Mouse (Mus musculus): Measurements from ENCODE around the gene Spats2l. TPM values are rescaled to one million over a fixed set of nuclear protein-coding genes. Genes with fewer than 3 reads are reported as not detected.

Gene Spats2l
- total and polyA plus RNA-seq, 3 experiments, result 5.1 to 7.2 (median 6.1) TPM

GRCm38 (mm10) chr1:57901494-57901893 lies 127.5 kb downstream of the Spats2l start:
- no peak overlapping the region for H3K27ac ChIP-seq
- no peaks in the 10 kb centered on the region for H3K27me3 ChIP-seq (ENCODE audit: control insufficient read depth, insufficient read depth, low read length)
- H3K4me3 ChIP-seq, result no peak overlapping the region
- peaks cover 1% of the 10 kb centered on the region; the same call in 1 of the 2 replicates for H3K4me1 ChIP-seq (ENCODE audit: control insufficient read depth, insufficient read depth, low read length)
- H3K79me2 ChIP-seq (replicated peaks; ENCODE audit: control insufficient read depth, insufficient read depth, low read length), result no peaks in the 10 kb centered on the region
- no peak for TF ChIP-seq POLR2A (IDR thresholded peaks at IDR 0.05; ENCODE audit: insufficient read depth, low read depth, low read length)
- TF ChIP-seq CTCF (IDR thresholded peaks at IDR 0.05), result no peak
- no peak for TF ChIP-seq EP300 (IDR thresholded peaks at IDR 0.05; ENCODE audit: insufficient read depth, low read depth, low read length)
- no peak for DNase-seq
- no peak overlapping the region for H3K9ac ChIP-seq (ENCODE audit: low read depth, low read length)
- WGBS, result 91% methylated on average over 3 of the region's 3 CpGs
- no peaks in the 10 kb centered on the region; the same call in 1 of the 2 replicates for H3K36me3 ChIP-seq (ENCODE audit: control insufficient read depth, insufficient read depth, low read length)
- intact Hi-C loops (cut with DNase I), result no loop called here

DNA sequence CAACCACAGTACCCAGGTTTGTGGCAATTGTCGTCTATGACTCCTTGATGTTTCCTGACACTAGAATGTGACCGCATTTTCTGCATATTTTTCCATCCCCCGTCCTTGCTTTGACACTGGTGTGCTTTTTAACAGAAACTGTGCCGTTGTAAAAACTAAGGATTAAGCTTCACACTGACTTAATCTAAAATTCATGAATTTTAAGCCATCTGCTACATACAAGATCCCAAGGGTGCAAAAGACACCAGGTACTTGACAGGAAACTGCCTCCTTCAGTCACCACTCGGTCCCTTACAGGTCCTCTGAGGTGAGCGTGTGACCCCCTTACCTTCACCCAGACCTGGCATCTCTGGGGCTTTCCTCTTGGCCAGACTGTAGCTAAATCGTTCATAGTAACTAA lies 129.8 kb downstream of the Spats2l start:
- Histone ChIP-seq H3K27ac (no peak overlapping the region), H3K36me3 (ENCODE audit: control insufficient read depth, insufficient read depth, low read length) (no peaks in the 10 kb centered on the region; the same call in 1 of the 2 replicates), H3K4me3 (no peak overlapping the region), H3K79me2 (replicated peaks; ENCODE audit: control insufficient read depth, insufficient read depth, low read length) (no peaks in the 10 kb centered on the region), H3K27me3 (ENCODE audit: control insufficient read depth, insufficient read depth, low read length) (no peaks in the 10 kb centered on the region), H3K9ac (ENCODE audit: low read depth, low read length) (no peak overlapping the region), H3K4me1 (ENCODE audit: control insufficient read depth, insufficient read depth, low read length) (peaks cover 1% of the 10 kb centered on the region; the same call in 1 of the 2 replicates)
- 86% methylated on average over 7 of the region's 7 CpGs for WGBS
- no peak for TF ChIP-seq POLR2A (IDR thresholded peaks at IDR 0.05; ENCODE audit: insufficient read depth, low read depth, low read length)
- TF ChIP-seq EP300 (IDR thresholded peaks at IDR 0.05; ENCODE audit: insufficient read depth, low read depth, low read length), result no peak
- TF ChIP-seq CTCF (IDR thresholded peaks at IDR 0.05), result no peak
- no peak for DNase-seq
- intact Hi-C loops (cut with DNase I), result no loop called here

DNA sequence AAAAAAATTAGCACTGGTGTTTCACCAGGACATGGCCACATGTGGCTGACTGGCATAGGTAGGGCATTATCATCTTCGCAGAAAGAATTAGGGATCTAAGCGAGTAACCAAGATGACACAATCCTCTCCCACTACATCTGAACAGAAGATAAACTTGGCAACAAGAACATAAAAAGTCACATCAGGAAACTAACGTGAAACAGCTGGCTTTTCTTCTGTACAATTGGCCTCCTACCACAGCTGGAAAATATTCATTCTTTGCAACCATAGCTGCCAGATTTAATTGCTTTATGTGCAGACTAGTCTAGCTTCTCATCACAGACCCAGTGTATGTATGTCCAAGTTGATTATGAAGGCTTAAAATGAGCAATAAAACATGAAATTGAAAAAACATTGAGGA lies 131.9 kb downstream of the Spats2l start:
- intact Hi-C loops (cut with DNase I), result no loop called here
- Histone ChIP-seq H3K36me3 (ENCODE audit: control insufficient read depth, insufficient read depth, low read length) (no peaks in the 10 kb centered on the region; the same call in 1 of the 2 replicates), H3K79me2 (replicated peaks; ENCODE audit: control insufficient read depth, insufficient read depth, low read length) (no peaks in the 10 kb centered on the region), H3K27me3 (ENCODE audit: control insufficient read depth, insufficient read depth, low read length) (no peaks in the 10 kb centered on the region), H3K9ac (ENCODE audit: low read depth, low read length) (no peak overlapping the region), H3K27ac (no peak overlapping the region), H3K4me3 (no peak overlapping the region), H3K4me1 (ENCODE audit: control insufficient read depth, insufficient read depth, low read length) (peaks cover 1% of the 10 kb centered on the region; the same call in 1 of the 2 replicates)
- WGBS, result 64% methylated on average over 3 of the region's 3 CpGs
- TF ChIP-seq CTCF (IDR thresholded peaks at IDR 0.05), result no peak
- TF ChIP-seq POLR2A (IDR thresholded peaks at IDR 0.05; ENCODE audit: insufficient read depth, low read depth, low read length), result no peak
- no peak for TF ChIP-seq EP300 (IDR thresholded peaks at IDR 0.05; ENCODE audit: insufficient read depth, low read depth, low read length)
- DNase-seq, result no peak

DNA sequence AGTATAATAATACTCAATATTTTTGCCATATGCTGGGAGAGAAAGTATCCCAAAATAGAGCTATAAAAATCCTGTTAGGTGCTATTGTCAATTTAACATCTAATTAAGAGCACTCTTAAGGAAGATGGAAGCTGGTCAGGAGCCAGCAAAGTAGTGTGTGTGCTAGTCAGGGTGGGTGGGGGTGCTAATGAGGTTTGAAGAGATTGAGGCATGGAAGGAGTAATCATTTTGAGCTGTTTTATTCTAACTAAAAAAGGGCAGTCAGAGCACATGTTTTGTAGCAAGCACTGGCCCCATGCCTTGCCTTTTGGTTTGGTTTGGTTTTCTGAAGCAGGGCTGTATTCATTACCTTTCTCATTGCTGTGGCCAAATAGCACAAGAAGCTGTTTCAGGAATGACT lies 132.3 kb downstream of the Spats2l start:
- Histone ChIP-seq H3K27ac (no peak overlapping the region), H3K79me2 (replicated peaks; ENCODE audit: control insufficient read depth, insufficient read depth, low read length) (no peaks in the 10 kb centered on the region), H3K9ac (ENCODE audit: low read depth, low read length) (no peak overlapping the region), H3K4me3 (no peak overlapping the region), H3K36me3 (ENCODE audit: control insufficient read depth, insufficient read depth, low read length) (no peaks in the 10 kb centered on the region; the same call in 1 of the 2 replicates), H3K4me1 (ENCODE audit: control insufficient read depth, insufficient read depth, low read length) (peaks cover 1% of the 10 kb centered on the region; the same call in 1 of the 2 replicates), H3K27me3 (ENCODE audit: control insufficient read depth, insufficient read depth, low read length) (no peaks in the 10 kb centered on the region)
- intact Hi-C loops (cut with DNase I), result no loop called here
- TF ChIP-seq POLR2A (IDR thresholded peaks at IDR 0.05; ENCODE audit: insufficient read depth, low read depth, low read length) (no peak), EP300 (IDR thresholded peaks at IDR 0.05; ENCODE audit: insufficient read depth, low read depth, low read length) (no peak)
- no peak for DNase-seq

GRCm38 (mm10) chr1:57911561-57911960 lies 137.6 kb downstream of the Spats2l start:
- Histone ChIP-seq H3K9ac (ENCODE audit: low read depth, low read length) (no peak overlapping the region), H3K27me3 (ENCODE audit: control insufficient read depth, insufficient read depth, low read length) (no peaks in the 10 kb centered on the region), H3K4me1 (ENCODE audit: control insufficient read depth, insufficient read depth, low read length) (no peaks in the 10 kb centered on the region), H3K36me3 (ENCODE audit: control insufficient read depth, insufficient read depth, low read length) (no peaks in the 10 kb centered on the region), H3K79me2 (replicated peaks; ENCODE audit: control insufficient read depth, insufficient read depth, low read length) (no peaks in the 10 kb centered on the region), H3K4me3 (no peak overlapping the region), H3K27ac (no peak overlapping the region)
- DNase-seq, result no peak
- WGBS, result 88% methylated on average over 6 of the region's 6 CpGs
- intact Hi-C loops (cut with DNase I), result no loop called here
- TF ChIP-seq POLR2A (IDR thresholded peaks at IDR 0.05; ENCODE audit: insufficient read depth, low read depth, low read length) (no peak), EP300 (IDR thresholded peaks at IDR 0.05; ENCODE audit: insufficient read depth, low read depth, low read length) (no peak), CTCF (IDR thresholded peaks at IDR 0.05) (no peak)

DNA sequence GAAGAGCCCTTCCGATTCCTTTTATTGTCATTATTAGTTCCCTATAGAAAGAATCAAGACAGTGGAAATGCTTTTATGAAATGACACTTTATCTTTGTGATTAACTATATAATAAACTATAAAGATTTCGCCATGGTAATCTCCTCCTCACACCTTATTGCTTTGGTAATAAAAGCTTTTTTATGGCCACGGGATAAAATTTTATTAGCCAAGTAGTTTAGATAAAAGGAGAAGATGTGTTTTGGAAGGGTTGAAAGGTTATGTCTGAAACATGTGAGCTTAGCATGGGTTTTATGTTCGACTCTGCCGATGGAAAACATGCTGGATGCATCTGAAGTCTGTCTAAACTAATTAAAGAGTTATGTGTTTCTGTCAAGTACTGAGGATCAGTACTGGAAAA lies 143.4 kb downstream of the Spats2l start:
- no peaks in the 10 kb centered on the region for H3K36me3 ChIP-seq (ENCODE audit: control insufficient read depth, insufficient read depth, low read length)
- H3K4me3 ChIP-seq, result no peak overlapping the region
- no peak overlapping the region for H3K9ac ChIP-seq (ENCODE audit: low read depth, low read length)
- intact Hi-C loops (cut with DNase I), result no loop called here
- no peaks in the 10 kb centered on the region for H3K79me2 ChIP-seq (replicated peaks; ENCODE audit: control insufficient read depth, insufficient read depth, low read length)
- WGBS, result 88% methylated on average over 5 of the region's 5 CpGs
- no peak for DNase-seq
- H3K27me3 ChIP-seq (ENCODE audit: control insufficient read depth, insufficient read depth, low read length), result no peaks in the 10 kb centered on the region
- no peak overlapping the region for H3K27ac ChIP-seq
- TF ChIP-seq CTCF (IDR thresholded peaks at IDR 0.05), result no peak
- no peak for TF ChIP-seq EP300 (IDR thresholded peaks at IDR 0.05; ENCODE audit: insufficient read depth, low read depth, low read length)
- no peaks in the 10 kb centered on the region for H3K4me1 ChIP-seq (ENCODE audit: control insufficient read depth, insufficient read depth, low read length)
